Mouse (Mus musculus): ENCODE measurements around the gene Osbpl9. TPM values are rescaled to one million over a fixed set of nuclear protein-coding genes. Genes with fewer than 3 reads are reported as not detected.

Gene Osbpl9
- total RNA-seq, 2 experiments from 2014 or later = 56.5 to 58.3 TPM

GRCm38 (mm10) chr4:109156073-109156472 lies 46.0 kb downstream of the Osbpl9 start:
- H3K27ac ChIP-seq = peak overlapping the region; percentile 84
- no peak for TF ChIP-seq CTCF (IDR thresholded peaks at IDR 0.05)
- intact Hi-C loops (cut with DNase I) = loop anchor here (5.0 kb wide), 1 partner anchor 39 kb away; no protein-coding TSS in a partner anchor
- H3K4me3 ChIP-seq = peak overlapping the region; percentile 47
- no peak for DNase-seq (ENCODE audit: extremely low spot score in 1 of 2, low spot score in 2 of 2)

GRCm38 (mm10) chr4:109150214-109150613 lies 51.9 kb downstream of the Osbpl9 start:
- no peak for TF ChIP-seq CTCF (IDR thresholded peaks at IDR 0.05)
- intact Hi-C loops (cut with DNase I) = no loop called here
- DNase-seq (ENCODE audit: extremely low spot score in 1 of 2, low spot score in 2 of 2) = no peak
- no peak overlapping the region for H3K27ac ChIP-seq
- H3K4me3 ChIP-seq = no peak overlapping the region

- no peak for TF ChIP-seq CTCF (IDR thresholded peaks at IDR 0.05)
- no peak for DNase-seq (ENCODE audit: extremely low spot score in 1 of 2, low spot score in 2 of 2)
- intact Hi-C loops (cut with DNase I) = no loop called here
- no peak overlapping the region for H3K4me3 ChIP-seq
- no peak overlapping the region for H3K27ac ChIP-seq
Measured at GRCm38 (mm10) chr4:109149411-109149810, 52.7 kb downstream of the Osbpl9 start.

- no peak overlapping the region for H3K4me3 ChIP-seq
- intact Hi-C loops (cut with DNase I) = no loop called here
- no peak overlapping the region for H3K27ac ChIP-seq
- peak in 1 of 2 experiments; percentile 34 for DNase-seq (ENCODE audit: extremely low spot score in 1 of 2, low spot score in 2 of 2)
- peak; percentile 82 for TF ChIP-seq CTCF (IDR thresholded peaks at IDR 0.05)
Measured at GRCm38 (mm10) chr4:109147278-109148038, 54.6 kb downstream of the Osbpl9 start.

- TF ChIP-seq CTCF (IDR thresholded peaks at IDR 0.05) = no peak
- no peak for DNase-seq (ENCODE audit: extremely low spot score in 1 of 2, low spot score in 2 of 2)
- intact Hi-C loops (cut with DNase I) = no loop called here
- Histone ChIP-seq H3K4me3 (no peak overlapping the region), H3K27ac (no peak overlapping the region)
Measured at GRCm38 (mm10) chr4:109143091-109143490, 59.0 kb downstream of the Osbpl9 start.

DNA sequence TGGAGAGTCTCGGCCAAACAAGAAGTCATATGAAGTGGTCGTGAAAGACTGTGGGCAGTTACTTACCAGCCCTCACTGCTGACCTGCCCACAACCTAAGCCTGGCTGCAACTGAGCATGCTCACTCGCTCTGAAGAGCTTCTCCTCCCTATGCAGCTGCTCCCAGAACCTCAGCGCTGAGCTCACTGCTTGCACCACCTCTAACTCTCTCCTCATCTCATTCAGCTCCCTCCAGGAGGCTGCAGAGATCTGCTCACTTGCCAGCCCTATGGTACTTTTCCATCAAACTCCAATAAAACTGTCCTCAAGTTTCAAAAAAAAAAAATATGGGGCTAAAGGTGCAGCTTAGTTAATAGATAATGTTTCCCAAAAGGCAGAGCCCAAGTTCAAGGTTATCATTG lies 63.5 kb downstream of the Osbpl9 start:
- DNase-seq (ENCODE audit: extremely low spot score in 1 of 2, low spot score in 2 of 2) = no peak
- intact Hi-C loops (cut with DNase I) = no loop called here
- Histone ChIP-seq H3K4me3 (no peak overlapping the region), H3K27ac (no peak overlapping the region)
- no peak for TF ChIP-seq CTCF (IDR thresholded peaks at IDR 0.05)

DNA sequence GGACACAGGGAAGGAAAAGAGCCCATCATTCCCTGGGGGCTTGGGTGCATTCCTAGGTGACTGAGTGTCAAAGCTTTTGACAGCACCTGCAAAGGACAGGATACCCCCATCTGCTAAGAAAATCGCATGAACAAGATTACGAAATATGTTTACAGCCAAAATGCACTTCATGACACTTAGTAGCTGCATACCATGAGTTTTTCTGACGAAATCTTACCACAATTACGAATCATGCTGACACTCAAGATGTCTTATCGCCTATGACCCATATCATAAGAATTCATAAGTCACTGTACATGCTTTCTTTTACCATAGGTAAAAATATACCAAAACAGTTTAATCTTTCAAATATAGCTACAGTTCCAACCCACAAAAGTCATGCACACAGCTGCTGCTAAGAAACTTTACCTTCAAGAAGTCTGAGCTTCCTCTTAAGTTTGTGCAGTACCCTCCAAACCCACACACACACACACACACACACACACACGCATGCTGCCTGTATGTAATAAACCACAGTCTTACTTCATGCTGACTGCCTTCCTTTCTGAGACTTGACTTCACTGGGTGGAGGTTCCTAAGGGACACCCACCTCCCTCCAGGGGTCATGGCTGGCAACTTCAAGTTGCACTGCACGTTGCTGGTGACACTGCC lies 65.5 kb downstream of the Osbpl9 start:
- DNase-seq (ENCODE audit: extremely low spot score in 1 of 2, low spot score in 2 of 2) = no peak
- TF ChIP-seq CTCF (IDR thresholded peaks at IDR 0.05) = no peak
- intact Hi-C loops (cut with DNase I) = no loop called here
- Histone ChIP-seq H3K27ac (no peak overlapping the region), H3K4me3 (no peak overlapping the region)

GRCm38 (mm10) chr4:109134955-109135354 lies 67.1 kb downstream of the Osbpl9 start:
- TF ChIP-seq CTCF (IDR thresholded peaks at IDR 0.05) = no peak
- Histone ChIP-seq H3K27ac (no peak overlapping the region), H3K4me3 (no peak overlapping the region)
- no peak for DNase-seq (ENCODE audit: extremely low spot score in 1 of 2, low spot score in 2 of 2)
- intact Hi-C loops (cut with DNase I) = no loop called here

- no peak for DNase-seq (ENCODE audit: extremely low spot score in 1 of 2, low spot score in 2 of 2)
- intact Hi-C loops (cut with DNase I) = no loop called here
- no peak overlapping the region for H3K4me3 ChIP-seq
- TF ChIP-seq CTCF (IDR thresholded peaks at IDR 0.05) = no peak
- H3K27ac ChIP-seq = no peak overlapping the region
Measured at GRCm38 (mm10) chr4:109131256-109131872, 70.7 kb downstream of the Osbpl9 start.

- TF ChIP-seq CTCF (IDR thresholded peaks at IDR 0.05) = no peak
- intact Hi-C loops (cut with DNase I) = no loop called here
- no peak for DNase-seq (ENCODE audit: extremely low spot score in 1 of 2, low spot score in 2 of 2)
- Histone ChIP-seq H3K4me3 (no peak overlapping the region), H3K27ac (no peak overlapping the region)
Measured at GRCm38 (mm10) chr4:109128971-109129370, 73.1 kb downstream of the Osbpl9 start.

GRCm38 (mm10) chr4:109128017-109128416 lies 74.1 kb downstream of the Osbpl9 start:
- intact Hi-C loops (cut with DNase I) = no loop called here
- TF ChIP-seq CTCF (IDR thresholded peaks at IDR 0.05) = no peak
- Histone ChIP-seq H3K27ac (no peak overlapping the region), H3K4me3 (no peak overlapping the region)
- no peak for DNase-seq (ENCODE audit: extremely low spot score in 1 of 2, low spot score in 2 of 2)

DNA sequence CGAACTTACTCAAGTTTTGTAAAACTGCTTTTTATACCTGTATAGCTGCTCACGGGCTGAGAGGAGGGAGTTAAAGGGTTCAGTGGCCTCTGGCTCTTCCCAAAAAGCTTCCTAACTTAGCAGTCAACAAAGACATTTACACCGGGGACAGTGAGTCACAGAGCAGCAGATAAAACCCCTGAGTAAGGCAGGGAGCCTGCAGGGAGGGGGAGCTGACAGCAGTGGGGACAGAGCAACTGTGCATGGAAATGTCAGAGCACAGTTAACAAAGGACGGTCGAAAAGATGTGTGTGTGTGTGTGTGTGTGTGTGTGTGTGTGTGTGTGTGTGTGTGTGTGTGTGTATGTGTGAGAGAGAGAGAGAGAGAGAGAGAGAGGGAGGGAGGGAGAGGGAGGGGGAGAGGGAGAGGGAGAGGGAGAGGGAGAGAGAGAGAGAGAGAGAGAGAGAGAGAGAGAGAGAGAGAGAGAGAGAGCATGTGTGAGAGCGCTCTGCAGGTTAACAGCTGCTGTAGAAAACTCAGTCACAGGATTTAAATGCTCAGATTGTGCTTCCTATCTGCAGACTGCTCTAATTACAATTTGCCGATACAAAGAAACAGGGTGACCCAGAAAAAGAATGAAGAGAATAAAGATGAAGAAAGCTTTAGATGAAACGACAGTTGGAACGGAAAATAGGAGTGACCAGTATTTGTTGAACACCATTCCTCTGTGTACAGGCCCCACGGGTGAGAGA lies 75.1 kb downstream of the Osbpl9 start:
- H3K27ac ChIP-seq = no peak overlapping the region

More for the DNA sequence above, 75.1 kb downstream of the Osbpl9 start:
- intact Hi-C loops (cut with DNase I) = no loop called here
- TF ChIP-seq CTCF (IDR thresholded peaks at IDR 0.05) = no peak
- no peak overlapping the region for H3K4me3 ChIP-seq
- DNase-seq (ENCODE audit: extremely low spot score in 1 of 2, low spot score in 2 of 2) = no peak

All from left cerebral cortex, adult 2 months (tissue).